Mouse (Mus musculus): ENCODE data around the gene Pcgf1.

The Pcgf1 gene

DNA sequence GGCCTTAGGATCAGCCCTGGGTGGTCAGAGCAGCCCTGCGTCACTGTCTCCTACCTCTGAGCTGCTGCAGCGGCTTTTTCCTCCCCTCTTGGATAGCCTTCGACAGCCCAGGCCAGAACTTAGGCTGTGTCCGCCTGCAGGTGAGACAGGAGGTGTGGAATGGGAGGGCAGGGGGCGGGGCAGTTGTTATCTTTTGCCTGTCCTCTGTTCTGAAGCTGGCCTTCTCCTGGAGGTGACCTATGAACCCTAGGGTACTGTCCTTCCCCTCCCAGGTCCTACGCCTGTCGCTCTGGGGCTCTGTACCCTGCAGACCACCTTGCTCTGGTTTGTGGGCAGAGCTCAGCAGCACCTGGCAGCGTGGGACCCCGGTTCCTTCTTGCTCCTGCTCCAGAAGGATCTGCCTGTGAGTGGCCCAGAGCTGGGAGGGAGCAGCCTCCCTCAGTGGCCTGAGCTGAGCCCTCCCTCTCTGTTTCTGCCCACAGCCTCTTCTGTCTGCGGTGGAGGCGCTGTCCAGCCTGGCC, 25.5 kb downstream of the Pcgf1 start:
- no peak for DNase-seq

DNA sequence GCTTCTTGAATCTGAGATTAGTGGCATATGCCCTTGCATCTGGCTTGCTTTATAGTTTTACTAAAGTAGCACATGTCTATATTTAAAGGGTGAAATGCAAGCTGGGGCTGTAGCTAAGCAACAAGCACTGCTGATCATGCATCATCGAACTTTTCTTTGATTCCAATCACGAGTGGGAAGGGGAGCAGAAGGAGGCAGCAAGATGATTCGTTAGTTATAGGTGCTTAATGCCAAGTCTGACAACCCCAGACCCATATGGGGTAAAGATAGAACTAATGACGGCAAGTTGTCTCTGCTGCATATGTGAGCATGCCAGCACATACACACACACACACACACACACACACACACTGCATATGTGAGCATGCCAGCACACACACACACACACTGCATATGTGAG, 26.5 kb downstream of the Pcgf1 start:
- no peak for DNase-seq

GRCm38 (mm10) chr6:83107566-83108400, 30.1 kb downstream of the Pcgf1 start:
- DNase-seq, result peak; percentile 88 to 89

GRCm38 (mm10) chr6:83108762-83109668, 31.3 kb downstream of the Pcgf1 start, which contains the start of gene Mrpl53:
Mrpl53 (plus strand) TSS chr6:83109040.
- peak; percentile 84 to 90 for DNase-seq

- no peak for DNase-seq
Measured at GRCm38 (mm10) chr6:83111510-83112136, 34.0 kb downstream of the Pcgf1 start.

GRCm38 (mm10) chr6:83115011-83115671, 37.5 kb downstream of the Pcgf1 start, which contains the start of gene Mogs:
Mogs (plus strand) TSS chr6:83115496.
- peak; percentile 96 to 97 for DNase-seq

DNA sequence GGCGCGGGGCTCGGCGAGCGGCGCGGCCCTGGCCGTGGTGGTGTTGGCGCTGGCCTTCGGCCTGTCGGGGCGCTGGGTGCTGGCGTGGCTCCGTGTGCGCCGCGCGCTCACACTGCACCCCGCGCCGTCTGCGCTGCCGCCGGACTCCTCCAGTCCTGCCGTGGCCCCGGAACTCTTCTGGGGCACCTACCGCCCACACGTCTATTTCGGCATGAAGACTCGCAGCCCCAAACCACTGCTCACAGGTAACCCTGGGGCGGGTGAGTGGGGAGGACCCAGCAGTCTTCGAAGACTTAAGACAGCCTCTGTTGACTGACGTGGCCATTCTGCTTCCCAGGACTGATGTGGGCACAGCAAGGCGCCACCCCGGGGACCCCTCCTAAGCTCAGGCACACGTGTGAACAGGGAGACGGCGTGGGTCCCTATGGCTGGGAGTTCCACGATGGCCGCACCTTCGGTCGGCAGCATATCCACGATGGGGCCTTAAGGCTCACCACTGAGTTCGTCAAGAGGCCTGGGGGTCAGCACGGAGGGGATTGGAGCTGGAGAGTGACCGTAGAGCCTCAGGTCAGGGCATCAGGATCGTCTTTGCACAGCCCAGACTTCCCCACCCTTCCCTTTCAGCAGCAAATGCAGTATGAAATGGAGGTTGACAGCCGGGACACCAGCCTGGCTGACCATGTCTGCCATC, 38.2 kb downstream of the Pcgf1 start:
- DNase-seq, result no peak

GRCm38 (mm10) chr6:83116373-83117164, 38.9 kb downstream of the Pcgf1 start:
- DNase-seq, result no peak

DNA sequence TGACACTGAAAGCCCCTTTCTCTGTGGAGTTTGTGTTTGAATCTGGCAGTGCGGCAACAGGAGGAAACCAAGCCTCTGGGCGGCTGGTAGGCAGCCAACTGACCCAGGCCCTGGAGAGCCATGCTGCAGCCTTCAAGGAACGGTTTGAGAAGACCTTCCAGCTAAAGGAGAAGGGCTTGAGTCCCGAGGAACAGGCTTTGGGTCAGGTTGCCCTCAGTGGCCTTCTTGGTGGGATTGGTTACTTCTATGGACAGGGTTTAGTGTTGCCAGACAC, 39.4 kb downstream of the Pcgf1 start:
- DNase-seq, result no peak

DNA sequence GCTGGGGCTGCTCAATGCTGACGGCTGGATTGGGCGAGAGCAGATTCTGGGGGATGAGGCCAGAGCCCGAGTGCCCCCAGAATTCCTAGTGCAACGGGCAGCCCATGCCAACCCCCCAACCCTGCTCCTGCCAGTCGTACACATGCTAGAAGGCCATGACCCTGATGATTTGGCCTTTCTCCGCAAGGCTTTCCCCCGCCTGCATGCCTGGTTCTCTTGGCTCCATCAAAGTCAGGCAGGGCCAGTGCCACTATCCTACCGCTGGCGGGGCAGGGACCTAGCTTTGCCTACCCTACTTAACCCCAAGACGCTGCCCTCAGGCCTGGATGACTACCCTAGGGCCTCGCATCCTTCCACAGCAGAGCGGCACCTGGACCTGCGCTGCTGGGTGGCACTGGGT, 39.9 kb downstream of the Pcgf1 start:
- DNase-seq, result no peak

GRCm38 (mm10) chr6:83118369-83118768, 40.7 kb downstream of the Pcgf1 start:
- no peak for DNase-seq

- DNase-seq, result peak in 1 of 2 experiments; percentile 56
Measured at GRCm38 (mm10) chr6:83118825-83119733, 41.4 kb downstream of the Pcgf1 start.

DNA sequence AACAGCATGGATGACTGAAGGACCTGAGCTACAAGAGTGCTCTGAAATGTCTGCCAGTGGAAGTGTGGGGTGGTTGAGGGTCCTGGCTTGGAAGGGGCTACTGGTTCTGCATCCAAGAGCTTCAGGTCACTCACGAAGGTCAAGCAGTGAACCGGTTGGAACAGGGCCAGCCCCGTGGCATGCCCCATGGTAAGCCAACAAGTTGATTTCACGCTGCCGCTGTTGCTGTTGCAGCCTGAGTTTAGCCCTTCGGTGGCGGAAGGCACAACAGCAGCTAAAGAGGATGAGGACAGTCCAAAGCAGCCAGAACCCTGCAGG, 42.0 kb downstream of the Pcgf1 start:
- peak; percentile 56 to 71 for DNase-seq

- peak; percentile 96 to 99 for DNase-seq
Measured at GRCm38 (mm10) chr6:83120930-83121862, 43.5 kb downstream of the Pcgf1 start, which contains the start of gene Wbp1. Wbp1 (minus strand) TSS chr6:83121559.

GRCm38 (mm10) chr6:83121863-83122710, 44.4 kb downstream of the Pcgf1 start:
- DNase-seq, result no peak

DNA sequence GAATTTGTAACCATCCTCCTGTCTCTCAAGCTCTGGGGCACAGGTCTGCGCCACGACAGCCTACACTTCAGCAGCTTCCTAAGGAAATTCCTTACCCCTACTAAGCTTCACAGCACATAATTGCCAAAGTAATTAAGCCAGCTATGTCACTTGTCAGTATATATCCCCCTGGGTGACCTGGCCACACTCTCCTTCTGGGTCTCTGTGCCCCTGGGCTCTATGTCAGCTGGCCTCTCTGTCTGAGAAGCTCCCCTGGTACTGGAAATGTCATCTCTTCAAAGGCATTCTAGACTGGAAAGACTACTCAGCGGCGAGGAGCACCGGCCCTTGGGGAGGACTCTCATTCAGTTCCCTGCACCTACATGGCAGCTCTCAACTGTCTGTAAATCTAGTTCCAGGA, 45.3 kb downstream of the Pcgf1 start:
- no peak for DNase-seq

DNA sequence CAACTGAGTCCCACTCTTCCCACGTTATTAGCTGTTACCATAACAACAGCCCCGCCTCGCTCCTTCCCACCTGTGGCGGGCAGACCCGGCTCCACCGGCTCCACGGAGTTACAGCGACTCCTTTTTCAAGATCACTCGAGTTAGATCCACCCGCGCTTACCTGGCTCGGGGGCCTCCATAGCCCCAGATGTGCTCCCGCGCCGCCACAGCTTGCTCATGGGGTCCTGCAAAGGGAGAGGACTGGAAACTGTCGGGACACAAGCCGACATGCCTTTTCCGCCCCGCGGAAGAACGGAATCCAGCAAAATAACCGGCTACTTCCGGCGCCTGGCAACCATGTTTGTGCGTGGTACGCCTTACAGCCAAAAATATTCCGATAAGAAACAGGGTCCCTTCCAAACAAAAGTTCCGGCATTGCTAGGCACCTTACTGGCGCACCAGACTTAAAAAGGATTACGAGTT, 47.2 kb downstream of the Pcgf1 start:
- peak; percentile 93 to 96 for DNase-seq

DNA sequence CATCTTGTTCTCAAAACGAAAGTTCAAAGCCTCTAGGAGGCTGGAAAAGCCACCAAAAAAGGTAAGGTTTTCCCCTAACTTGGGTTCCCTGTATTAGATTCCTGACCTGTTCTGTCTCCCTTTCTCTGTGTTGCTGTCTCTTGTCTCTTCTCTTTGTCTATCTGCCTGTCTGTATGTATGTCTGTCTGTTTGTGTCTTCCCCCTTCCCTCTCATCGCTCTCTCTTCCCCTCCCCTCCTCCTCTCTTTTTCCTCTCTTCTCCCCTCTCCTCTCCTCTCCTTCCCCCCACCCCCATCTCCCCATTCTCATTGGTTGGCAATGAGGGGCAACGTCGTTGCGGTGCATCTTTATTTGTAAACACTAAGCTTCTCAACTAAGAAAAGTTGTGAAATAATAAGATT, 47.7 kb downstream of the Pcgf1 start, which contains the start of gene Ino80b:
Gene Ino80b, minus strand, starts transcription at position 101 of the 400 bp plus-strand sequence.
- DNase-seq, result no peak
